Mouse (Mus musculus) heart, postnatal 14 days (tissue): ENCODE results near the gene Supt7l. TPM values are rescaled to one million over a fixed set of nuclear protein-coding genes. Genes with fewer than 3 reads are reported as not detected.
"Not testable (repeated sequence)": the region's sequence is repeated elsewhere in the genome, so short reads cannot be mapped to it uniquely, and the experiment has no call there.

Experiments used
- DNase-seq, 2 experiments: peaks; one replicate each; pipeline ENCODE4 v3.0.0; 2021 to 2022
- intact Hi-C: fragments of 180-260 bp; cut with DNase I; formaldehyde crosslinking; loops from one replicate; pipeline ENCODE4 v1.15.1; 2025
- long read RNA-seq, 2 experiments: library from polyadenylated mRNA; stranded (forward); transcript quantifications; one replicate each; pipeline ENCODE4 v2.0.0; 2021
- total RNA-seq, 2 experiments: library from RNA; stranded (reverse); gene quantifications; 2 replicates each; pipeline ENCODE4 v1.2.3; 2021

The Supt7l gene
- total RNA-seq: 10 to 100 TPM; 13.9 to 14.0 TPM
- long read RNA-seq, experiment 1, transcript Supt7l-201 (5 exons, 2,693 nt): major isoform, 17 of 22 reads
- long read RNA-seq, experiment 1, partial matches to known transcripts: 2 of 22 reads
- long read RNA-seq, experiment 1, other reads (novel, unspliced or antisense): 3 of 22 reads
- long read RNA-seq, experiment 2, transcript Supt7l-201 (5 exons, 2,693 nt): major isoform, 22 of 25 reads
- long read RNA-seq, experiment 2, partial matches to known transcripts: 3 of 25 reads
- long read RNA-seq, experiment 2, other reads (novel, unspliced or antisense): 0 of 25 reads

DNA sequence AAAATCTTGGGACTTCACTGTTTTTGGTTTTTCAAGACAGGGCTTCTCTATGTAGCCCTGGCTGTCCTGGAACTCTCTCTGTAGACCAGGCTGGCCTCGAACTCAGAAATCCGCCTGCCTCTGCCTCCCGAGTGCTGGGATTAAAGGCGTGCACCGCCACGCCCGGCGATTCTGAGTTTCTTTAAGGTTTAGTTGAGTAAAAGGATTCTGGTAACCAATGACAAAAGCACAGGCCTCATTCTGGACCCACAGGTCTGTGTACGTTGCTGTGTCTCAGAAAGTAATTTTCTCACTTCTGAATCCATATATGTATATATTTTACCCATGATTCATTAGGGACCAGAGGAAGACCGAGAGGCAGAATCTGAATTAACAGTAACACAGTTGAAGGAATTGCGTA lies at the start of gene Supt7l:
Supt7l (minus strand) TSS at position 101 of the 400 bp plus-strand sequence.
- DNase-seq, intact Hi-C loops: not testable (repeated sequence)

DNA sequence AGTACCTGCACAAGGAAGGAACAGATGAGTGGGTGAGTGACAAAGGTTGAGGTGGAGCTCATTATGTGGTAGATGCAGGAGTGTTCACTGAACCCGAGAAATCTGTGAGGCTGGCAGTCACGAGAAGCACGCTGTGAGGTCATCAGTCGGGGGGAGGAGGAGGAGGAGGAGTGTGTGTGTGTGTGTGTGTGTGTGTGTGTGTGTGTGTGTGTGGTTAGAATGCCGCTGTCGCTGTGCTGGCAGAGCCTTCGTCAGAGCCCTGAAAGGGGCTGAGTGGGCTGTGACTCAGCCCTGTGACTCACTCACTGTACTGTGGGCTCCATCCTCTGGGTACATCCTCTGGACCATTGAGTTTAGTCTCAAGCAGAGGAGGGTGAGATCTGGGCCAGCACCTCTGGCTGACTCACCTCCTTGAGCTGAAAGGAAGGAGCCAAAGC lies 49.0 kb upstream of the Supt7l start:
- no peak for DNase-seq

DNA sequence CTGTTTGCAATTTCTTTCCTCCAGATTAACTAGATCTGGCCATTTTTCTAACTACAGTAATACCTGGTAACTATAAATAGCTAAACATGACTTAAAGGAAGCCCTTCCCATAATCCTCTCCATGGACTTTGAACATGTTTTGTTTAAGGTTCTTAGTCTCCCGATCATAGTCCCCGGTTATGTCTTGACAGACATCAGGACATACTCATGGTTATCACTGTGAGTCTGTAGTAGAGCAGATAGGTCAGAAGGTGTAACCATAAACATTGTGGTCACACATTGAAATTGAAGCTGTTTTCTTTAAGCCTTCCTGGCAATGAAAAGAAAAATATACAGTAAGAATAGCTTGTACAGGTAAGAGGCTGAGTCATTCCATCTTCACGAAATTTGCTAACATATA lies 46.1 kb upstream of the Supt7l start:
- DNase-seq: no peak
- intact Hi-C loops: no loop called here

More for the DNA sequence above, 49.0 kb upstream of the Supt7l start:
- intact Hi-C loops: no loop called here

DNA sequence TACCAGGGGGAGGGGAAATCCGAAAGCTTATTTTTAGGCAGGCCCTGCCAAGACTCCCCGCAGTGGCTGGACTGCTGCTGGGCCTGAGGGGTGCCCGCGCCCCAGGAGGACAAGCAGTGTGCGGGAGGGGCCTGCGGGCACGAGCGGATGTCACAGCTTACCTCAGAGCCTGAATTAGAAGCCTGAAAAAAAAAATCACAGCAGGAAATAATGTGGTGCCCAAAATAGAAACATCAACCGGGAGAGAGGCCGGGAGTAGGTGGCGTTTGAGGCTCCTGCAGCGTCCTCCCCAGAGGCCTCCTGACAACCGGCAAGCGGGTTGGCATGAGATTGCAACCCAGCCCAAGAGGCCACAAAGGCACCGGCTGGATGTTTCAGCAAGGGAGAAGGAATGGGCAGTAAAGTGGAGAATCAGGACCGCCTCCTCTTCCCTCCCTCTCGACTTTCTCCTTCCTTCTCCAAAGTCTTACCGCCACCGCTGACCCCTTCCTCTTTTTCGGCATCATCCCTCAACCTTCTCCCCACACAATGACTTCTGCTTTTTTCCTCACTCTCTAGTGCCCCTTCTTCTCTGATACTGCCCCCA lies 43.5 kb upstream of the Supt7l start:
- intact Hi-C loops: no loop called here
- peak; percentile 67 to 72 for DNase-seq

DNA sequence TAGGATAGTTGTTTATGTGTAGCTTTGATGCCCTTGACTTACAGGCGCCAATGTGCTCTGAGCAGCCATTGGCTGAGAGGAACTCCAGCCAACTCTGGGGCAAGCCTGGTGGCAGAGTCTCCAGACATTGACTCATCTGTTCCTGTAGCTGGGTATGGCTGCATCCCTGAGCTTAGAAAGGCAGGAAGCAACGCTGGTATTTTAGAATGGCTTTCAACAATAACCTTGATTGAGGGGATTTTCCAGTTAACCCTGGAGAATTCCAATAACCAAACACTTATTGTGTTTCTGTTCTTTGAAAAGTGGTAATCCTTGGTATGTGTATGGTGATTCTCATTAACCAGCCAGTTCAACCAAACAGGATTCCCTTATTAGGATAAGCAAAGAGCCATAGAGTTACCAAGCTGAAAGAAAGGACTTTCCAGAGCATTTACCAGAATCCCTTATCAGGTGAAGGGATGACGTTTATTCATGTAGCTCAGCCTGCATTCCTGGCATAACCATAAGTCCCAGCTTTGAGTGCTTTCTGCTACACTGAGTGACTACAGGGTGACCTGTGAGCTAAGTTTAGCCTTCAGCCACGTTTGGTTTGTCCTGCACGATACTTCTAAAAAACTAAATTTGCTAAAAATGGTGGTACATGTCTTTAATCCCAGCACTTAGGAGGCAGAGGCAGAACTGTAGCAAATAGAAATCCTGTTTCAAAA lies 40.5 kb upstream of the Supt7l start:
- no peak for DNase-seq
- intact Hi-C loops: loop anchor here (5.0 to 10.0 kb wide), 2 partner anchors 44 to 357 kb away; no protein-coding TSS in a partner anchor

DNA sequence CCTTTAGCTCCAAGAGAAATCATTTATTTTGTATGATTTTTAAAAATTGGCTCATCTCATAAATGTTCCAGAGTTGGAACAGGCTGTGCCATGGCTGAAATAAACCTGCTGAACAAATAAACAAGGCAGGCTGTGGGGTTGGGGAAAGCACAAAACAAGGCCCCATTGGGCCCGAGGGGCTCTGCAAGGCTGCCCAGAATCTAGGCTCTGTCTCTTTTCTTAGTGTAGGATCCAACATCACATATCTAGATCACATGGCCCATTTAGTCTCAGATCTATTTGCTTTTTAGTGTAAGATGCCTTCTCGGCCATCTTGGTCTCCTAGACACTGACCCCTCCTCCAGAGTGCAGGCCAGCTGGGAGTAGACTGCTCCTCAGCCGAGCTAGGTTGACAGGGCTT lies 38.9 kb upstream of the Supt7l start:
- DNase-seq: no peak
- intact Hi-C loops: loop anchor here (5.0 to 10.0 kb wide), 2 partner anchors 46 to 358 kb away; no protein-coding TSS in a partner anchor

DNA sequence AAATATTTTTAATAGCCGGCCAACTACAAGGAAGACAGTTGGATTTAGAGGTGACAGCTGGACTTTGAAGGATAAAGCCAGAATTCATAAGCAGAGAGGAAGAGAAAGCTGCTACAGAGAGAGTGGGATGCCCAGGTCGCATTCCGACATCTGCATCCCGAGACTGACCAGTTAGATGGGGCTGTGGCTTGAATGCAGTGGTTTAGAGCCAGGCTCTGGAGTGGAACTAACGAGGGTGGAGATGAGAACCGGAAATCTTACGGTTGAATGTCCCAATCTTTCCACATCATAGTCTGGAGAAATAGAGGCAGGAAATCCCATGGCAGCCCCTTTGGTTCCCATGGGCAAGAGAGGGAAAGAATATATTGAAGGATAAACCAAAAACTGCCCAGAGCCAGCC lies 38.4 kb upstream of the Supt7l start:
- DNase-seq: no peak
- intact Hi-C loops: loop anchor here (5.0 to 10.0 kb wide), 2 partner anchors 46 to 359 kb away; no protein-coding TSS in a partner anchor

DNA sequence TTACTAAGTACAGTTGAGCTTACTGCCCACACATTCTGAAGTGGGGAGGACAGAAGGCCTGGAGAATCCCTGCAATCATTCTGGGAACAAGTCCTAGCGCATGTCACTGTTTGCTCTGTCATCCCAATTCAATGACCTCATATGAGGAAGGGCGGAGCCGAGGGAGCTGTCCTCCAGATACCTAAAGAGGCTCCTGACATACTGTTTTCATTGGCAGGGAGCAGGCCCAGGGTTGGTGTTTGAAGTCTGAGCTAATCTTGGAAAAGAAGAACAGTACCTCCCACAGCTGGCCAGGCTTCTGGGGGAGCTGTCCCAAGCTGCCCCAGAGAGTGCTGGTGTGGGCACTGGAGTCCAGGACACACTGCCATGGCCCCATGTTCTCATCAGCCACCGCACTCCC lies 37.4 kb upstream of the Supt7l start:
- peak; percentile 54 to 59 for DNase-seq
- intact Hi-C loops: loop anchor here (5.0 to 10.0 kb wide), 5 partner anchors 32 to 737 kb away; partner anchors contain the start of genes Babam2, Mrpl33 and Rbks

DNA sequence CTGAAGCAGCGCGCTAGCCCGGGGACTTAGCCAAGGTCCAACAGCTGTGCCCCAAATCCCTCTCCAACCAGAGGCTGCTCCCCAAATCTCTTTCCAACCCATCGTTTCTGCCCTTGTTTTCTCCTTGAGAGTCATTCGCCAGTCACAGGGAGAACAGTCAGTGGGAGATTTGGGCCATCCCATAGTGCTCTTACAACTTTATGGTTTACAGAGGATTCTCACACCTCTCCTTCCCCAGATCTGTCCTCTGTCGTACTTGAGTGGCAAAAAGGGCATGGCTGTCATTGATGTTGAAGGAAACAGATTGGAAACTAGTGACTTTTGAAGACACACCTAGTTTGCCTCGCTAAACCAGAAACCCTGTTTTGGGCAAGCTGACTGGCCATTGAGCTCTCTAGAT lies 36.3 kb upstream of the Supt7l start:
- intact Hi-C loops: loop anchor here (1.0 to 10.0 kb wide), 6 partner anchors 33 to 738 kb away; partner anchors contain the start of genes Babam2, Mrpl33 and Rbks

DNA sequence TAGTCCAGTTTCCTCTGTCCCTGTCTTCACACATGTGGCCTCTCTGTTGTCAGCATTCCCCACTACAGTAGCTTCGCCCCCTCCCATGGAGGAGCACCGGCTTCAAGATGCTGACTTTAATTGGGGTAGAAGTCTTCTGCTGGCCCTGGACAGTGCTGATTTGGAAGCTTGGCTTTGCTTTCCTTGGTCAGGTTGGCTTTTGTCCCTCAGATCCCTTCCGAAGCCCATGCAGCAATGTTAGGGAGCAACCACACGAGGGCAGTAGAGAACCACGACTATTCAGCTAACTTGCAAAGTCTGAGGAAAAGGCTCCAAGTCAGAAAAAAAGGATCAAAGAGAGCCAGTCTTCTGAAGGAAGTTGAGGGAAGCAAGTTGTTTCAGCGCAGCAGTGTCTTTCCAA lies 35.9 kb upstream of the Supt7l start:
- intact Hi-C loops: loop anchor here (1.0 to 10.0 kb wide), 6 partner anchors 34 to 739 kb away; partner anchors contain the start of genes Babam2, Mrpl33 and Rbks

More for the DNA sequence above, 36.3 kb upstream of the Supt7l start:
- DNase-seq: no peak

DNA sequence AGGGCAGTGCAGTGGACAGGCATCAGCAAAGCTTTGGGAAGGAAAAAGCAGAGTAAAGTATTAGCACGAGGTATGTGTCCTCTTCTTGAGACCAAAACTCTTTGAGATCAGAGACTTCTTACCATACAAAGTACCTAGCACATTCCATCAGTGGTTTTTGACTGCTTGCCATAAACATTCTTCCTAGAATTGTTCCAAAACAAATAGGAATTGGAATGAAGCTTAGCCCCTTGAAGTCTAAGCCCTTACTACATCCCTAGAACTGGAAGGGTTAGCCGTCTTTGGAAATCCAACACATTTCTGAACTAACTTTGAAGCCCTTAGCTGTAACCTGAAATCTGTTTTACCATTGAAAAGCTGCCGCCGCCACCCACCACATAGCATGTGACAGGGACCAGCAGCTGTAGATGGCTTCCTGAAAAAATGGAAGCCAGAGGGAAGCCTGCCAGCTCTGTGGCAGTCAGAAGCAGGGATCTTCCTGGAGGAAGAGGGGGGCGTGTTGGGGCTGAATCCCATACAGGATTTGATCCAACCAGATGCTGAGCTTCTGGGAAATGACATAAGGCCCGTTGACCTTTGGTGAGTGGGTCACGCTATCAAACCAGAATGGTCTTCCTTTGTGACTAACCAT lies 34.5 kb upstream of the Supt7l start:
- intact Hi-C loops: loop anchor here (2.0 to 10.0 kb wide), 5 partner anchors 35 to 740 kb away; partner anchors contain the start of genes Babam2, Mrpl33 and Rbks
- peak; percentile 55 for DNase-seq

More for the DNA sequence above, 35.9 kb upstream of the Supt7l start:
- DNase-seq: peak; percentile 83 to 86

DNA sequence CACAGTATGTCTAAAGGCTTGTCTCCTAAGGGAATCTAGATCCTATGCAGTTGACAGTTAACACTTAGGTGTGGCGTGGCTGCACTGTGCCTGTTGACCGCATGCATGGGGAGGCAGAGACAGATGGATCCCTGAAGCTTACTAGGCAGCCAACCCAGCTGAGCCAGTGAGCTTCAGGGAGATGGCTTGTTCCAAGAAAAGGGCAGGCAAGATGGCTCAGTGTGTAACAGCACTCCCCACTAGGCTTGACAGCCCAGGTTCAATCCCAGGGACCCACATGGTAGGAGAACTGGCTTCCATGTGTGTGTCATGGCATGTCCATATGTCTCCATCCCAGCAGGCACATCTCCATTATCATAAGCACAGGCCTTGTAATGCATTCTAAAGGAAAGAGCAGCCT lies 32.7 kb upstream of the Supt7l start:
- intact Hi-C loops: loop anchor here (5.0 to 10.0 kb wide), 4 partner anchors 37 to 742 kb away; partner anchors contain the start of genes Babam2, Mrpl33 and Rbks
- no peak for DNase-seq

DNA sequence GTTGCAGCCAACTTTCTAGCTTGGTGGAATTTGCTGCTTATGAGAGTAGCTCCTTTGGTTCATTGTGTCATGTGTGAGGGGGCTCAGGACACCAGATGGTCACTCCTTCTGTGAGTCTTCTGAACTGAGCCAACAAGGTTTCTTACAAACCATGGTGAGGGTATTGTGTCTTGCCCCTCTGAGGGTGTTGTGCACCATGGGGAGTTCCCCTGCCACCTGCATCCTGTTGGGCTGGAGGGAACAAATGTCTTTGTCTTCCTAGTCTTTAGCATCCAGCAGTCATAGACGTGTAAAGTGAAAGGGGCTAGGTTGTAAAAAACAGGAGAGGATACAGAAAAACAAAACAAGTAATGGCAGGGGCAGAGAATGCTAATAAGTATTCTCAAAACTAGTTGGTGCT lies 31.8 kb upstream of the Supt7l start:
- no peak for DNase-seq
- intact Hi-C loops: no loop called here

DNA sequence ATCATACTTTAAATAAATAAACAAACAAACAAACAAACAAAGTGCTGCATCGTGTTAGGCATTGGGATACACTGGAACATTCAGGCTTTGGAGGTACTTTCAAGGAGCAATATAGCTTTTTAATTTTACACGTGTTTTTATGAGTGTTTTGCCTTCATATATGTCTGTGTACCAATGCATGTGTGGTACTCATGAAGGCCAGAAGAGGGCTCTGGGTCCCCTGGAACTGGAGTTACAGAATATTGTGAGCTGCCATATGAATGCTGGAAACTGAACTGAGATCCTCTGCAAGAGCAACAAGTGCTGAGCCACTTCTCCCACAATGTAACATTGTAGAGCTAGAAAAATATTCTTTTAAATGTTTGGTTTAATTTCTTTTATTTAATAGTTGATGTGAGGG lies 7.6 kb upstream of the Supt7l start:
- intact Hi-C loops: no loop called here
- no peak for DNase-seq

DNA sequence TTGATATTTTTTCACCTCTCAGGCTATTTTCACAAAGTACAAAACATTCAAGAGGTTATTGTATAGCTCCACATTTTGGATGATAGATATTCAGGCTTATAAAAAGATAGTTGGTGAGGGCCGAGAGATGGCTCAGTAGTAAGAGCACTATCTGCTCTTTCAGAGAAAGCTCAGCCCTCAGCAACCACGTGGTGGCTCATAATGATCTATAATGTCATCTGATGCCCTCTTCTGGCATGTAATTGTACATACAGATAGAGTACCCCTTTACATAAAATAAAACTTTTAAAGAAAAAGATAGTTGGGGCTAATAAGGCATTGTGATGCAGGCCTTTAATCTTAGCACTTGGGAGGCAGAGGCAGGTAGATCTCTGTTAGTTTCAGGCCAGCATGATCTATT lies 953 bp upstream of the Supt7l start:
- intact Hi-C loops: no loop called here

DNA sequence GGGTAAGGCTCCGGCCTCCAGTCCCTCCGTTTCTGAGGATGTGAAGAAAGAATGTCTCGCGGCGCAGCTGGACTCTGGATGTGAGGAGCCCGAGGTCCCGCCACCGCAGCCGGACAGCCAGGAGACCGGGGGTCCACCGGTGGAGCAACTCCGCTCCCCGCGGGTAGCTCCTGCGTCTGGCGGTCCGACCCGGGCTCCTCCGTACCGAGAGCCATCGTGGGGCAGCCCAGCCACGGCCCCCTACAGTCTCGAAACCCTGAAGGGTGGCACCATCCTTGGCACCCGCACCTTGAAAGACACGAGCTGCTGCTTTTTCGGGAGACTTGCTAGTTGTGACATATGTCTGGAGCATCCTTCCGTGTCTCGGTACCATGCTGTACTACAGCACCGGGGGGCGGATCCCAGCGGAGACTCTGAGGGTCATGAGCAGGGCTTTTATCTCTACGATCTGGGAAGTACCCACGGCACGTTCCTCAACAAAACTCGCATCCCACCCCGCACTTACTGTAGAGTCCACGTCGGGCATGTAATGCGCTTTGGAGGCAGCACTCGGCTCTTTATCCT lies 408 bp downstream of the Supt7l start:
- DNase-seq: no peak
- intact Hi-C loops: no loop called here

More for the DNA sequence above, 953 bp upstream of the Supt7l start:
- no peak for DNase-seq

DNA sequence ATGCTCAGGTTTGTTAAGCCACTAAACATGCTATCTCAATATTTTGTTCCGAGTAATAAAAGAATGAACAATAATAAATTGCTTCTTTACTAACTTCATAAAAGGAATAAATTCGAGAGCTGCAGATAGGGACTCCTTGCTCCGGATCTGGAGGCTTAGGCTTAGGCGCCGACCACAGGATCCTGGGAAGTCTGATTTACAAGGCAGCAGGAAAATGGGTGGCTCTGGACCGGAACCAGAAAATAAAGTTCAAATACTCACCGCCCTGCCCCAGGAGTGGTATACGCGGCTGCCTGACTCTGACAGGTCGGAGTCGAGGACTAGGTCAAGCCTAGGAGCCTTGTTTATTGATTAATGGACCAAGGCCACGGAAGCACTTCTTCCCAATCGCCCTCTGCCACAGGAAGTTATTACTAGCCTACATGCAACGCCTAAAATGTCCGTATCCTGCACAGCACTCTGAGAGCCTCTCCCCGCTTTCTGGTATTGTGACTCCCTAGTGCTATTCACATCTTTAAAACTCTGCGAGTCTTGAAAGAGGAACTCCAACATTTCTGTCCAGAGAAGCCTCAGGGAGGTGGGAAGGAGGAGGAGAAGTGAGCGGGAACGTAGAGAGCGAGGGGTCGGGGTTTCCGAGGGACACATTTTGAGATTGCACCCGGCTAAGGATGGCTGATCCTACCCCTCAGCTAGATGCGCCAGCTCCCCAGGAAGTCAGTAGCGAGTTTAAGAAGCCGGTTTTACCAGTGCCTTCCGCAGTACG lies 1.1 kb downstream of the Supt7l start, which contains the start of gene Slc4a1ap:
Slc4a1ap (plus strand) TSS at position 642 of the 763 bp plus-strand sequence.
- intact Hi-C loops: no loop called here
- DNase-seq: peak; percentile 79 to 87

DNA sequence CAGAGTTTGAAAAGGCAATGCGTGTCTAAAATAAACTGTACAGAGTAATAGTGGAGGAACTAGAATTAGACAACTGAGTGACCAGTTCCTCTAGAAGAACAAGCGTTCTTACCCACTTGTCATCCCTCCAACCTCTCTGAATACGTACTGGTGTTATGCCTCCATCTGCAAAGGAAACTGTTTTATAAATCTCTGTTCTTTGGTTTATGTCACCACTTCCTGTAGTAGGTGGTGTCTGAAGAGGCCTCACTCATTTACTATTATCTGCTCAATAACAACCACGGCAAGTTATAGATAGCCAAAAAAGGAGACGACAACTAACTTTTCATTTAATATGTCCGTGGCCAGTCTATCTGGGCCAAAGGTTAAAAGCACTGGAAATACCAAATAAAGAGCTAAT lies 7.1 kb downstream of the Supt7l start:
- no peak for DNase-seq
- intact Hi-C loops: loop anchor here (5.0 kb wide), 1 partner anchor 48 kb away; no protein-coding TSS in a partner anchor

DNA sequence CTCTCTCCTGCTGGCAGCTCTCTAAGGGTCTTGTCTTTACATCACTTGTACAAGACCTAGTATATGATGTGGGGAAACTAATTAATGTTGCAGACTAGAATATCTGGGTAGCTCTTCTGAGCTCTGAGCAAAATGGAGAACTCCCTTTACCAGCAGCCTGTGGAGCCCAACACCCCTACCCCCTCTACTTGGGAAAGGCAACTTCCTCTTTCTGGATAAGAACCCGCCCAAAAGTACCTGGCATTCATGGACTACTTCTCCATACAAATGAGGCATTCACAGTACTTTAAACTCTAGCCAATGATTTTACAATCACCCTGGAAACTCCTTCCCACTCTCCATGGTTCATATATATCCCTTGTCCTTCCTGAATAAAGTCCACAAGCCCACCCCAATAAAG lies 15.1 kb downstream of the Supt7l start:
- DNase-seq: no peak
- intact Hi-C loops: no loop called here
